Mouse (Mus musculus) cerebellum, postnatal 4 days (tissue): ENCODE data around the gene Pfkfb1.

ENCODE experiments used
- DNase-seq, 2 experiments: peaks; one replicate each; pipeline ENCODE4 v3.0.0; 2022; ENCODE audit warnings: low spot score in 2 of 2, mixed read lengths in 1 of 2

Gene Pfkfb1

DNA sequence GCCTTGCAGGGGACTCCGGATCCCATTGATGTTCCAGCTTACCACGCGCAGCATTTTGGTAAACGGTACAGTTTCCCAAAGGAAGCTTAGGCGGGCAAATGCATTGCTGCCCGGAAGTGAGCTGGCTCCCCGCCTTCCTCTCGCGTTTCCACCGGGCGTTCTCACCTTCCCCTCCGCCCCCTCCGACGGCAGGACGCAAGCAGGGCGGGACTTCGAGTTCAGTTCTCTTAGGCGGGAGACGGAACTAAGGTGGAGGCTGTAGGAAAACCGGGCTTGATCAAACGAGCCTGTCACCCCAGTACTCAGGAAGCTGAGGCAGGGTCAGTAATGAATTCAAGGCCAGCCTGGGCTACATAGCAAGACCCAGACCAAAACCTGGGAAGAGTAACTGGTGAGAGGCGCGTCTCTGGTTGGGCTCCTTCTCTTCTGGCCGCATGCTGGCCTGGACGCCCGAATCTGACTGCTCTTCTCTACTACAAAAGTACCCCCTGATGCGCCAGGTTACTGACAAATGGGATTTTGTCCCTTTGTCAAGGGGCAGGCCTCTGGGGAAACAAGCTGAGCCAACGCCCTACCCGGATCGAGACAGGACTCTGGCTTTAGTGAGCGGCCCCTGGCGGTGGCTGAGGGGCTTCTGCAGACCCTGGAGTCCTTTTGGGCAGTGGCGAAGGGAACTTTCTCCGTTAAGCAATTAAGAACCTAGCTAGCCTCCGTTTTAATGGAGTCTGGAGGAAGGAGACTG is at the start of gene Pfkfb1:
TSS of gene Pfkfb1 (plus strand) at position 207 of the 742 bp plus-strand sequence.
- peak; percentile 42 to 62 for DNase-seq

DNA sequence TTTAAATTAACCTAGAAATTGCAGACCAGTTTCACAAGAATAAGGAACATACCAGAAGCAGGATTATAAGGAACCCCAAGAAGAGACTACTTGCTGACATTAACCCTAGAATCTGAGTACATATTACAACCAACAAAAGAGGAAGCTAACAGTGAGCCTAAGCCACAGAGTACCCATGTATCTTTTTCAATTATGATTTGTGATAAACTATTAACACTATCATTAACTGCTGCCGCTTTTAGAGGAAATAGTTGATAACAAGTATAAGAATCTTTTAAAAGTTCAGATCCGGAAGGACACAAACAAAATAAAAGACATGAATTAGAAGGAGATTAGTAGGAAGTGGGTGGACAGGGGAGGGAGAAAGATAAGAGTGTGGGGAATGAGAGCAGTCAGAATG is 47.9 kb upstream of the Pfkfb1 start:
- DNase-seq = no peak

DNA sequence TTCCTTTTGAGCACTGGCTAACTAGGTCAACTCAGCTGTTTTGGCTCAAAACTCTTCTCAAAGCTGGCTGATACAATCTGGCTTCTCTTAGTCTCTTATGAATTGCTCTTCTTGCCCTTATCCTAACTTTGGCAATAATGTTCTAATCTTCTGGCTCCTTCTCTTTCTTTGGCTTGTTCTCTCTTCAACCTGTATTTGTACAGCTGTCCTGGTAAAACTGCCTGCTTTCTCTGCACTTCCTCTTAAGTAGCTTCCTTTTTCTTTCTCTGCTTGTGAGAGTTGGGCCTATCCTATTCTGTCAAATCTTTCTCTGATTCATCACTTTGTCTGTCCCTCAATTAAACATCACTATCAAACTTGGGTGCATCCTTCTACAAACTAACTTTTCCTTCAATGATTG is 46.3 kb upstream of the Pfkfb1 start:
- DNase-seq = no peak

DNA sequence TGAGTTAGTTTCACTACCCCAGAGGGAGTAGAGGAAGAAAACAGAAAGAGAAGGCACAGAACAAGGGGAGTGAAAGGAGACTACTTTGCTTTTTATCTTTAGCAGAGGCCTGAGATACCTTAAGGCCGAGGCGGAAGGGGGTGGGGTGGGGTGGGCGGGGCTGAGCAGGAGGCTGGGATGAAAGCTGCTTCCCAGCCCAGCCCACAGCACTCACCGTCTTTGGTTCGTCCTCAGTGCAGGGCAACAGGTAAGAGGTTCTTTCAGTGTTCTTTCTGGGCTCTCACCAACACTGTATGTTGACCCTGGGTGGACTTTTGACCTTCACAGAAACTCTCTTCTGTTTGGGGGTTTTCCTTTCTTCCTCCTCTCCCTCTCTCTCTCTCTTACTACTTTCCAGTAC is 40.8 kb upstream of the Pfkfb1 start, which contains the start of gene Alas2:
TSS of gene Alas2 (plus strand) at position 137 of the 400 bp plus-strand sequence.
- DNase-seq = no peak

DNA sequence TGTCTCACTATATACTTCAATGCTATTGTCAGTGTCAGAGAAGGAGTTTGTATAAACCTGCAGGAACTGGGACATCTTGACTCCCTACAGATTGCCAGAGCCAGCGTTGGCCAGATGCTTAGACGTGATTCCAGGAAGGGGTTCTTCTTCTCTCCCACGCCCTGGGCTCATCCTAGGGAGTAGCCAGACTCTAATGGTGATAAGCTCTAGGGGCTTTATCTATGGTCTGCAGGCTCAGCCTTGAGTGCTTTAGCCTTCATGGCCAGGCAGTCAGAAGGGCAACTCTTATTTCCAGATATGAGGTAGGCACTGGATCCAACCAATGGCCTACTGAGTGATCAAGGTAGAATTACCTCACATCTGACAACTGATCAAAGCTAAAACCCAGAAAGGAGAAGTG is 38.4 kb upstream of the Pfkfb1 start:
- no peak for DNase-seq

DNA sequence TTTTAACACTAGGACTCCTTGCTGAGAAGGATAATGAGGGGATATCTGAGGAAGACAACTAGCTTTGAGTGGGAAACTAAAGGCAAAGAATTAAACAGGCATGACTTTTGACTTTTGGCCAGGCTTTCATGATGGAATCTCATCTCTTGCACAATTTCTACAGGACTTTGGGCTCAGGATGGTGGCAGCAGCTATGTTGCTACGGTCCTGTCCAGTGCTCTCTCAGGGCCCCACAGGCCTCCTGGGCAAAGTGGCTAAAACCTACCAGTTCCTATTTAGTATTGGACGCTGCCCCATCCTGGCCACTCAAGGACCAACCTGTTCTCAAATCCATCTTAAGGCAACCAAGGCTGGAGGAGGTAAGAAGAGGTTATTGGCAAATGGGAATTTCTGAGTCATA is 36.0 kb upstream of the Pfkfb1 start:
- DNase-seq = no peak

DNA sequence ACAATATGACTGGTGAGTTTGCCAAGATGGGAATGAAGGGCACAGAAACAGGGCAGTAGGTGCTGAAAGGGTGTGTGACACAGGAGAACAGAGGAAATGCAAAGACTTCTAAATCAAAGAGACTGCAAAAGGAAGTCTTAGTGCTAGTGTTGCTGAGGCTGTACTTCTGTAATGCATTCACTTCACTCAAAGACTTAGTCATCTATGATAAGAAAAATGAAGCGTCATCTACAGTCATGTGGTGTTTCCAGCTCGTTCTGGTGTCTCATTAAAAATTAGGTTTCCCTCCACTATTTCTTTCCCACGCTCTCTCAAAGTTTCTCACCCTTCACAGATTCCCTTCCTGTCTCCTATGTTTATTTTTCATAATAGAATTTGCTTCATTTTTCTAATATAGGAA is 34.0 kb upstream of the Pfkfb1 start:
- DNase-seq = no peak

DNA sequence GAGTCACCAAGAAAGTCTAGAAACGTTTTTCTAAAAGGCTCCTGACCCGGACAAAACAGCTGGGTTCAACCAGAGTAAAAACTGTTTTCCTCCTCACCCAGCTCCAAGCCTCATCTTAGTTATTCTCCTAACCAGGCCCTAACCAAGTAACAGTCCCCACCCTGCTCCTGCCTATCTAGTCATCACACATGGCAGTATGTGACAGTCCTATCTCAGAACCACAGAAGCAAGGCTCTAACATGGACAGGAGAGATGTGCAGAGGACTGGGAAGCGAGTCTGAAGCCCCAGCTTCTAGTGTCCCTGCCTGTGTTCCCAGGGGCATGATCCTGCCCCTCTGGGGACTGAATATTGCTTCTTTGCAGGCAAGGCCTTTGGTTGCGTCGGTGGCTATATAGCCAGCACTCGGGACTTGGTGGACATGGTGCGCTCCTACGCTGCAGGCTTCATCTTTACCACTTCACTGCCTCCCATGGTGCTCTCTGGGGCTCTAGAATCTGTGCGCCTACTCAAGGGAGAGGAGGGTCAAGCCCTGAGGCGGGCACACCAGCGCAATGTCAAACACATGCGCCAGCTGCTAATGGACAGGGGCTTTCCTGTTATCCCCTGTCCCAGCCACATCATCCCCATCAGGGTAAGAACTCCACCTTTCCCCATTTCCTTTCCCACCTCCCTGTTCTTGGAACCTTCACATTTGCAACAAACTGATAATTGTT is 23.2 kb upstream of the Pfkfb1 start:
- DNase-seq = no peak

DNA sequence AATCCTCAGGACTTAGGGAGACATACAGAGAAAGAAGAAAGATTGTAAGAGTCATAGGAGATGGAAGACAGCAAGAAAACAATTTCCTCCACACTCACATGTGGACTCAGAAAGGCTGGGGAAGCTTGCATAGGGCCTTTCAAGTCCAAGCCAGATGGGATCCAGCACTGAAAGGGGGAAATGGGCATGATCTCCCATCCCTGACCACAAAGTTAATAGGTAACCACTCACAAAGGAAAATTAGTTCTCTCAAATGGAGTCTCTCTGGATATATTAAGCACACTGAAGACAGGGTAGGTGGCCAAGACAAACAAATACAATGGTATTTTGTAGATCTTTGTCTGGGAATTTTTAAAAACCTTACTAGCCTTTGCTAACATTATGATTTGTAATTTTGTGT is 6.1 kb upstream of the Pfkfb1 start:
- DNase-seq = no peak

DNA sequence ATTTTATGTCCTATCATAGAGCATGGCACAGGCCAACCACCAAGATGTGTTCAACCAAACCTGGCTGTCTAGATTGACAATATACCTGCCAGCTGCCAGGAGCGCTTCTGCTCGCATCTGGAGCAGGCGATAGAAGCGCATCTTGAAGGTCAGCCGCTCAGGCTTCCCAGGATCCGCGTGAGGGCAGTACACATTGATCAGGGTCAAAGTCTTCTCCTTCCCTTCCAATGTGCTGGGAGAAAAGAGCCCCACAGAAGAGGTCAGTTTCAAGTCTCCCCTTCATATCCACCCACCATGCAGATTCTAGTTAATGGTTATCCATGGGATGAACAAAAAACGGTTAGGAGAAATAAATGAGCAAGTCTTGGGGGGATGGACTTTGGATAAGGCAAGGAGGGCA is 2.9 kb upstream of the Pfkfb1 start:
- no peak for DNase-seq

DNA sequence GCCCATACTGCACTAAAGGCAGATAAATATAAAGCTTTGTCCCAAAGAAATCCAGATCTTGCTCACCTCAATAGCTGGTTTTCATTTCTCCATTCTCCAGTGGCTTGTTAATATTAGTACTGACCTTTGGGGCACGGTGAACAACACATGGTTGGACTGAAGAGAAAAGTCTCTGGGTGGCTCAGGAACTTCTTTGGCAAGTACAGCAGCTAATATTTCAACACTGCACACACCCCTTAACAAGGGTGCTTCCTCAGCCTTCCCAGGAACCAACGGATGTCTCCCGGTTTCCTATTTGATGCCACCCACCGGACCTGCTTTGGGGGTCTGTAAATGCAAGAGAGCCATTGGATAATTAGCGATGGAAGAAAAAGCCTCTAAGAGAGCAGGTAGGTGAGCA is 1.7 kb downstream of the Pfkfb1 start, which contains the start of gene Apex2:
TSS of gene Apex2 (minus strand) at position 173 of the 400 bp plus-strand sequence.
- no peak for DNase-seq

DNA sequence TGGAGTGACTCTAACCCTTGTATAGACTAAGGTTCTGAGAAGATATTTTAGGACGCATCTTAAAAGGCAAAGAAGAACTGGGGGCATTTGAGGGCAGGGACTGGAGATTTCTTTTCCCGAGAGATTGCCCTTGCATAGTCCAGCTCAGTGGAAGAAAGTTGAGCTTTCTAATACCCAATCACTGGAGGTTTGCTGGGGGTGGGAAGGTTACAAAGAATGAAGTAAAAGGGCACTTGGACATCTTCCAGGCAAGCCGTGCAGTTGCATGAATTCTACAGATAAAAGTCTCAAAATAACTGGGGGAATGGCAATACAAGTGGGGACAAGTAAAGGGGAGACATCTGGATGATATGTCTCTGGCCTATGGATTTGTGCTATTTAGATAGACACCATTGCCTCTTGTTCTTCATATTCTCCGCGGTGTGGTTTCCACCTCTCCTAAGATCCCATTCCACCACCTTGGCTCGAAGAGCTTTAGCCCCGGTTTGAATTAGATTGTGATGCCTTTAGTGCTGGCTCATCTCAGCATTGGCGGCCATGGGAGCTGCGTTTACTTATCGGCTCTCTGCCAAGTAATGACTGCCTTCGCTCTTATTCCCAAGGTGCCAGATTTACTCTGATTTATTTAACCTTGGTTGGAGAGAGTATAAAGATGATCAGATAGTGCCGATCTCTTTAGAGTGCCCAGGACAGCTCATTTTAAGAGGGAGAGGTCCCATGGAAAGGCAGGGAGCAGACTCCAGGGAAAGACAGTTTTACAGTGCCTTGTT is 5.4 kb downstream of the Pfkfb1 start:
- no peak for DNase-seq

DNA sequence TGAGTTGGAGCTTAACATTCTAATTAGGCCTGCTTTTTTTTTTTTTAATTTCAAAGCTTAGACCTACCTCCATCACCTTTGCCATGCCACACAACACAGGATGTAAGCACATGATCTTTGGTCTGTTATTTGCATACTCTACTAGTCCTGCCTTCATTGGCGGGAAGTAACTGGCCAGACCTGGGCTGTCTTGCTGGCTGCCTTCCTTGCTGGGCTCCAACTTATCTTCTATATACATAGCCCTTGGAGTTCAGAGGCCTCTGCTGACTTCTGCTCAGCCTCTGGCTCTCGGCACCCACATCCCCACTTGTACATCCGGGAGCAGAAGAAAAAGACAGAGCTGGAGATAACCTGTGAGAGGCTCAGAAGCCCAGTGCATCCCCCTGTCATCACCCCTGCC is 6.1 kb downstream of the Pfkfb1 start:
- no peak for DNase-seq

DNA sequence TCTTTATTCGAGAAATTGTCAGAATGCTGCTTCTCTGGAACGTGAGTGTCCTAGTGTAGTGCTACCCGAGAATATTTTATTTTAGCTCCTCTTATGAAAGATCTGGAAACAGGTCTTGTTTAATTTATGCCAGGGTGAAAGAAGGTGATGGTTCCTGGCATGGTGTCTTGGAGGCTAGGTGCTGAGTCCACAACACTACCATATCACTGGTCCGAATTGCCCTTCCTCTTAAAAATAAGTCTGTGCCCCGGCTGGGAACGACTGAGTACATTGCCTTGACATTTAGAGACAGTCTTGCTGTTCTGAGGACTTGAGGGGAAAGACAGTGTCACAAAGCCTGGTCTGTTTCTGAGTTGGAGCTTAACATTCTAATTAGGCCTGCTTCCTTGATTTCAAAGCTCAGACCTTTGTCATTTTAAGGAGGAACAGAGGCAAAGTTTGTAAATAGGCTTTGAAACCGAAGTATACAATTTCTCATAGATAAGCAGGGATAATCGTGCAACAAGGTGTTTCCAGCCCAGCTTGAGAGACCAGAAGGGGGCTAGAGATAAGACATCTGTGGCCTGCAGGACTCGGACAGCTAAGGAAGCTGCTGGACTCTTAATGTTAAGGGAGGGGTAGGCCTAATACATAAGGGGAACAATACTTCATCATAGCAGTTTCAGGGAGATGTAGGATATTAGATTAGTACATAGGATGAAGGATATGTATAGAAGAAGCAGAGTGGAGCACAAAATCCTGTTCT is 7.2 kb downstream of the Pfkfb1 start:
- no peak for DNase-seq

DNA sequence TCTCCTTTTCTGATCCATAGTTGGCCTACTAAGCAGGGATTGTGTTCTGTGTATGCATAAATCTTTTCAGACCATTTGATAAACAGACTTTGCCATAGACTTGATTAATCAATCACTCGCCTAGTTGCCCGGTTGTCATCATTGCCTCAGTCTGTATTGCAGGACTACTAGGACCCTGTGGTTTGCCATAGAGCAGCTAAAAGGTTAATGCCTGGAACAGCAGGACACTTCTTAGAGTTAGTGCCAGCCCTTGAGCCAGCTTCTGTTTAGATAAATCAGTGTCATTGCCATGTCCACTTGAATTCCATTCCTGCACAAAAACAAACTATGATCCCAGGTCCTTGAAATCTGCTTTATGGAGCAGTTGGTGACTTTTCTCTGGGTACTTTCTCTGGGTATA is 10.9 kb downstream of the Pfkfb1 start:
- DNase-seq = no peak

DNA sequence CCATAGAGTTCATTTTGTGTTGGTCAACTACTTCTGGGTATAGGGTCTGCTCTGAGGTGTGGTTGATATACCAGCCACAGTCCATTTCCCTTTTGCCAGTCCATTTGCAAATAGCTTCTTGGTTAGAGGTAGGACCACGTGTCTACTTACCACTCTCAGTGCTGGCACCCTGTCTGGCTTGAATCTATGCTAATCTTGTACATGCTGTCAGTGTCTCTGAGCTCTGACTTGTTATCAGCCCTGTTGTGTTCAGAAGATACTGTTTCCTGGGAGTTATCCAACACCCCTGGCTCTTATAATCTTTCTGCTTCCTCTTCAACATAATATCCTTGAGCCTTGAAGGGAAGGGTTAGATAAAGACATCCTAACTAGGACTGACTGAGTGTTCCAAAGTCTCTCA is 48.4 kb downstream of the Pfkfb1 start:
- no peak for DNase-seq

DNA sequence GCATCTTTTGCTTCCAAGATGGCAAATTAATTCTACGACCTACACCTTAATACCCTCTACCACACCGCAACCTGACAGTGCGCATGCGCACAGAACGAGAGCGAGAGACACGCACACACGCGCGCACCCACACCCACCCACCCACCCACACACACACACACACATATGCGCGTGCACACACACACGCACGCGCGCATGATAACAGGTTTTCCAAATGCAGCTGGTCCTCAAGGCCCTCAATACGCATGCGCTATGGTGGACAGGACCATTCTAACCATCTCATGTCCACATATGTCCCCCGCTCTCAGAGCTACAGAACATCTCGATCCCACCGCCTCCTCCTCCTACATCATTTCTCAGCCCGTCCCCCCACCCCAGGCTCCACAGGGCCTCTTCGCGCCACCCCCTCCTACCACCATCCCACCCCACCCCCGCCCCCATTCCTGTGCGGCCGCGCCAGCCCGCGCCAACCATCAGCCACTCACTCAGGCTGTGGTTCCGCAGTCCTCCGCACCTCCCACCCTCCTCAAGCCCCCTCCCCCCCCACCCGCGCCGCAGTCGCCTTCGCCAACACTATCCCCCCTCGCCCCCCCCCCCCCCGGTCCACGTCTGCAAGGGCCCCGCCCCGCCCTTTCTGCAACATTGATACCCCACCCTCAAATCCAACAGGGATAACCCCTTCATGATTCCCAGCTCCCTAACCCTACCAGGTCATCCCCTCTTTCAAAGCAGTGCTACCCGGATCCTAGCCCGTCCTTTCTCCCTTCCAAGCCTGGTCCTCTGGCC is 68.3 kb downstream of the Pfkfb1 start:
- DNase-seq = peak in 1 of 2 experiments; percentile 27

DNA sequence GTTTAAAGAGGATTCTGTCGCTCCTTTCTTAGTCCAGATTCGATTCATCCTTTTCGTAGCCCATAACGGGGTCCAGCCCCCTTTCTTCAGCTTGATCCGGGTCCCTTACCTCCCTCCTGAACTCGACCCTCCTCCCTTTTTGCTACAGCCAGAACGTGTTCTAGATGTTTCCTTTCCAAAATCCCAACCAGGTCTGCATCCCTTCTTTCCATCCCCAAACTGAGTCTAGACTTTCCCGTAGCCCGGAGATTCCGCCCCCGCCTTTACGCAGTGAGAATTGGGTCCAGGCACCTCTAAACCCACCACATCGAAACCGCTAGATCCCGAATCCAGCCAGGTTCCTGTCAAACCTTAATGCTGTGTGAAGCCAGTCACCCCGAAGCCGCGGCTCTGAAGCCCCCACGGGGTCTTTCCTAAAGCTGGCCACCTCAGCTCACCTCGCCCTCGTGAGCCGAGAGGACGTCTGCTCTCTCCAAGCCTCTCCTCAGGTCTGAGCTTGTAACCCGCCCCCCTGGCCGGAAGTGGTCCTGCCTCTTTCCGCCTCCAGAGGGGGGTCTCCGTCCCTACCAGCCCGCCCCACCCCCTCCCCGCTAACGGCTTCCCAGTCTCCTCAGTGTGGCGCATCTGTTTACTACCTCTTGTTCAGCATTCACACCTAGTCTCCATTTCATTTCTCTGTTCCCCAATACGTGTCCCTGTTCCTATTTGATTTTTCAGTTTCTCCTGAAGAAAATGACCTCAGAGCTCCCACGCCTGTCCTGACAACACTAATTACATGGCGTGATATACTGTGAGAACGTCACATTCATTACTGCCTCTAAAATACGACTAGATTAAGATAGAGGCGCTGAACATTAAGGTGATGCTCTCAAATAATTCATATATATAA is 69.1 kb downstream of the Pfkfb1 start, which contains the start of gene Tro:
TSS of gene Tro (minus strand) at position 676 of the 889 bp plus-strand sequence.
- DNase-seq = peak; percentile 33 to 65

DNA sequence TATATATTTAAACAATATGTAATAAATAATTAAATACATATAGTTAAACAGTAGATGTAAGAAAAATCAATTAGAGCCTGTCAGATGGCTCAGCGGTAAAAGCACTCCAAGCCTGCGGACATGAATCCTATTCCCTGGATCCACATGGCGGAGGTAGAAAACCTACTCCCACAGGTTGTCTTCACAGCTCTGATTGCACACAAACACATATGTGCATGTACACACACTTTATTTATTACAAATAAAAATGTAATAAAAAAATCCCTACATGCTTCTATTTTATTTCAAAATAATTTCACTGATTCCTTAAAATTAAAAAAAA is 69.7 kb downstream of the Pfkfb1 start:
- no peak for DNase-seq

DNA sequence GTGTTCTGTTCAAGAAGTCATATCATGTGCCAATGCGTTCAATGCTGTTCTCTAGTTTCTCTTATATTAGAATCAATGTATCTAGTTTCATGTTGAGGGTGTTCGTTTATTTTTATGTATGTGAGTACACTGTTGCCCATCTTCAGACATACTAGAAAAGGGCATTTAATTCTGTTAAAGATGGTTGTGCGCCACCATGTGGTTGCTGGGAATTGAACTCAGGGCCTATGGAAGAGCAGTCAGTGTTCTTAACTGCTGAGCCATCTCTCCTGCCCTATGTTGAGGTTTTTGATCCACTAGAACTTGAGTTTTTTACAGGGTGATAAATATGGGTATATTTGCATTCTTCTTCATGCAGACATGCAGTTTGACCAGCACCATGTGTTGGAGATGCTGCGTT is 74.8 kb downstream of the Pfkfb1 start:
- DNase-seq = no peak
